Mouse (Mus musculus) bone marrow macrophage, adult 2 months (primary cell): Measurements from ENCODE around the gene Nek6.

Experiments
- CTCF ChIP-seq: IDR thresholded peaks from 2 replicates; pipeline ENCODE4 v1.5.1; 2012; ENCODE audit warnings: low read depth, mild to moderate bottlenecking, low read length, moderate library complexity
- POLR2A ChIP-seq: IDR thresholded peaks from 2 replicates; pipeline ENCODE4 v1.6.1; 2012; ENCODE audit warnings: mild to moderate bottlenecking, low read depth, low read length, borderline replicate concordance

DNA sequence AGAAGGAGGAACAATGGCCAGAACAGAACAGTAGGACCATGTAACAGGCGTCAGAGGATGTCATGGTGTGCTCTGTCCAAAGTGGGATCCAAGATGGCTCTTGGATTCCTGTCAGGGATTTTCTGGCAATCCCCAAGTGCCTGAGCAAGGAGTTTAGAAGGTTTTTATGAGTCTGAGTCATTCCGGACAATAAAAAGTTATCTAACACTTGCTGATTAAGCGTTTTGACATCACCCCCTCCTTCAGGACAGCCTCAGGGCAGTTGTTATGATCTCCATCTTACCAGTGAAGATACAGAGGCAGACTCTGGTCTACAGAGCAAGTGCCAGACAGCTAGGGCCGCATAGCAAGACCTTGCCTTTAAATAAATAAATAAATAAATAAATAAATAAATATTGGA is 42.6 kb upstream of the Nek6 start:
- TF ChIP-seq POLR2A: no peak
- TF ChIP-seq CTCF: no peak
